Mouse (Mus musculus) liver, embryonic 16.5 days (tissue): ENCODE measurements around the gene Pigk. TPM values are rescaled to one million over a fixed set of nuclear protein-coding genes. Genes with fewer than 3 reads are reported as not detected.

ENCODE experiments used
- ATAC-seq: fragments of 200-750 bp; cut with Nextera tagmentation; 2 replicates; pipeline ENCODE4 v1.8.0; 2017; ENCODE audit warnings: low read depth, mild to moderate bottlenecking, moderate number of reproducible peaks, moderate library complexity
- H3K27ac ChIP-seq: fragments of 300-500 bp; sonication (generic); 2 replicates; pipeline ENCODE4 v1.5.1; 2014; ENCODE audit warnings: mild to moderate bottlenecking, low read length
- H3K27me3 ChIP-seq: fragments of 300-500 bp; sonication (generic); 2 replicates; pipeline ENCODE4 v1.6.1; 2014; ENCODE audit warnings: low read depth, low read length, mixed read lengths; ENCODE audit not compliant: control insufficient read depth, insufficient read depth
- H3K36me3 ChIP-seq: fragments of 300-500 bp; sonication (generic); 2 replicates; pipeline ENCODE4 v1.6.1; 2014; ENCODE audit warnings: mild to moderate bottlenecking; ENCODE audit not compliant: control insufficient read depth, insufficient read depth
- H3K4me1 ChIP-seq: fragments of 300-500 bp; sonication (generic); 2 replicates; pipeline ENCODE4 v1.6.1; 2014; ENCODE audit warnings: low read depth, low read length, mixed read lengths; ENCODE audit not compliant: control insufficient read depth
- H3K4me2 ChIP-seq: fragments of 300-500 bp; sonication (generic); 2 replicates; pipeline ENCODE4 v1.6.1; 2014; ENCODE audit warnings: low read depth, low read length, mixed read lengths
- H3K4me3 ChIP-seq: fragments of 300-500 bp; sonication (generic); 2 replicates; pipeline ENCODE4 v1.5.1; 2014; ENCODE audit warnings: low read depth, mild to moderate bottlenecking, low read length
- H3K9ac ChIP-seq: fragments of 300-500 bp; sonication (generic); 2 replicates; pipeline ENCODE4 v1.6.1; 2014; ENCODE audit warnings: low read depth, low read length
- H3K9me3 ChIP-seq: fragments of 300-500 bp; sonication (generic); replicated peaks from 2 replicates; pipeline ENCODE4 v1.6.1; 2016; ENCODE audit warnings: low read length; ENCODE audit not compliant: control insufficient read depth
- WGBS: fragments of 180-500 bp; shearing (Covaris S2); extraction: QIAGEN DNeasy Blood & Tissue Kit; methylation state at CpG from one replicate; pipeline ENCODE4 v1.1.7; 2014; ENCODE audit not compliant: insufficient replicate concordance; 5-methylcytosine and 5-hydroxymethylcytosine counted together
- polyA plus RNA-seq: library from polyadenylated mRNA; unstranded; fragments of >200 nt; fragmentation: Nextera tagmentation; extraction: Ambion mirVana; gene quantifications from 2 replicates; pipeline ENCODE4 v1.2.1, GENCODE M21; 2015

Pigk gene
- polyA plus RNA-seq, 1 experiment from 2014 or later = 22.1 TPM

DNA sequence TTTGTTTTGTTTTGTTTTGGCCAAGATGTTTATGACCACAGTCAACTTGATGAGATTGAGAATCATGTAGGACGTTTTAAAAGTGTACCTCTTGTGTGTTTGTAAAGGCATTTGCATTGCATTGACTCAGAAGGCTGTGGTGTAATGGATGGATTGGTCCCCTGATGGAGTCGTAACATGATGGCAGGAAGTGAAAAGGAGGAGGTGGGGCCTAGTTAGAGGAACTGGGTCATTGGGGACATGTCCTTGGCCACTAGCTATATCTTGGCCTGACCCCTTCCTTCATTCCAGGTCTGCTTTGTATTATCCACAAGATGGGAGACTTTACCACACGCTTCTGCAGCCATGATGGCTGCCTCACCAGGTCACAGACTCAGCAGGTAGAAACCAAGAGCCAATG is 217.5 kb downstream of the Pigk start:
- Histone ChIP-seq H3K4me1 (peaks cover 2% of the 10 kb centered on the region; the same call in 1 of the 2 replicates), H3K4me2 (no peak overlapping the region), H3K36me3 (no peaks in the 10 kb centered on the region), H3K27ac (no peak overlapping the region), H3K27me3 (no peaks in the 10 kb centered on the region), H3K9me3 (no peaks in the 10 kb centered on the region), H3K9ac (no peak overlapping the region), H3K4me3 (no peak overlapping the region)
- 67% methylated on average over 3 of the region's 3 CpGs for WGBS
- no peak for ATAC-seq

- Histone ChIP-seq H3K27me3 (no peaks in the 10 kb centered on the region), H3K9me3 (no peaks in the 10 kb centered on the region), H3K36me3 (no peaks in the 10 kb centered on the region), H3K4me2 (no peak overlapping the region), H3K9ac (no peak overlapping the region), H3K4me3 (no peak overlapping the region), H3K4me1 (peaks cover 2% of the 10 kb centered on the region; the same call in 1 of the 2 replicates), H3K27ac (no peak overlapping the region)
- 32% methylated on average over 4 of the region's 4 CpGs for WGBS
- no peak for ATAC-seq
These were observed 218.2 kb downstream of the Pigk start for GRCm38 (mm10) chr3:152932096-152932495.

DNA sequence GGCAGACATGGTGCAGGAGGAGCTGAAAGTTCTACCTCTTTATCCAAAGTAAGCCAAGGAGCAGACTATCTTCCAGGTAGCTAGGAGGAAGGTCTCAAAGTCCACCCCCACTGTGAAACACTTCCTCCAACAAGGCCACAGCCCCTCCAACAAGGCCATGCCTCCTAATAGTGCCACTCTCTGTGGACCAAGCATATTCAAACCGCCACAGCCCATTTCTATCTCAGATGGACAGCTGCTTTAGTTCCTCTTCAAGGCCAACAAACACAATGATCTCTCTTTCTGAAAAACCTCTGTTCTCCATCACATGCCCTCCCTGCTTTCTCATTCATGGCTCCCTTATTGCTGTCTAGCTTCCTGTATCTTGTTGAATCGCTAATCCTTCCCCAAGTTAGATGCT is 218.6 kb downstream of the Pigk start:
- no peak for ATAC-seq
- no peaks in the 10 kb centered on the region for H3K9me3 ChIP-seq
- 41% methylated on average over 2 of the region's 2 CpGs for WGBS
- no peak overlapping the region for H3K27ac ChIP-seq
- no peaks in the 10 kb centered on the region for H3K36me3 ChIP-seq
- H3K9ac ChIP-seq = no peak overlapping the region
- H3K4me1 ChIP-seq = peaks cover 2% of the 10 kb centered on the region; the same call in 1 of the 2 replicates
- no peak overlapping the region for H3K4me2 ChIP-seq
- no peaks in the 10 kb centered on the region for H3K27me3 ChIP-seq
- no peak overlapping the region for H3K4me3 ChIP-seq

GRCm38 (mm10) chr3:152933737-152934136 is 219.8 kb downstream of the Pigk start:
- H3K9me3 ChIP-seq = no peaks in the 10 kb centered on the region
- H3K4me2 ChIP-seq = no peak overlapping the region
- ATAC-seq = no peak
- H3K36me3 ChIP-seq = no peaks in the 10 kb centered on the region
- H3K4me3 ChIP-seq = no peak overlapping the region
- no peak overlapping the region for H3K27ac ChIP-seq
- WGBS = 78% methylated on average over 3 of the region's 3 CpGs
- peaks cover 2% of the 10 kb centered on the region; the same call in 1 of the 2 replicates for H3K4me1 ChIP-seq
- H3K9ac ChIP-seq = no peak overlapping the region
- H3K27me3 ChIP-seq = no peaks in the 10 kb centered on the region

DNA sequence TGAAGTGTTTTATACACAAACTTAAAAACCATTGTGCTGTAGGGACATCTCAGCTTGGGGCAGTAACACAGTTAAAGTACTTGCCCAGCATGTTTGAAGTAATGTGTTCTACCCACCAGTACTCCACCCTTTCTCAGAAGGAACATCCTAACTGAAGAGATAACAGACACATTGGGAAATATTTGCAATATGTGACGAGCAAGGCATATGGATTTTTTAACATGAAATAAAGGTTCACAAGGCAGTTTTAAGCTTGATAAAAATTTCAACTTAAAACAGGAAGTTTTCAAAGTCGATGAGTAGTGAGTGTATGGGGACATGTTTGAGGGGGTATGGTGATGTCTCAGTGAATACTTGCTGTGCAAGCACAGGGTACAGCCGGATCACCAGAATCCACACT is 222.4 kb downstream of the Pigk start:
- WGBS = 43% methylated on average over 3 of the region's 3 CpGs

DNA sequence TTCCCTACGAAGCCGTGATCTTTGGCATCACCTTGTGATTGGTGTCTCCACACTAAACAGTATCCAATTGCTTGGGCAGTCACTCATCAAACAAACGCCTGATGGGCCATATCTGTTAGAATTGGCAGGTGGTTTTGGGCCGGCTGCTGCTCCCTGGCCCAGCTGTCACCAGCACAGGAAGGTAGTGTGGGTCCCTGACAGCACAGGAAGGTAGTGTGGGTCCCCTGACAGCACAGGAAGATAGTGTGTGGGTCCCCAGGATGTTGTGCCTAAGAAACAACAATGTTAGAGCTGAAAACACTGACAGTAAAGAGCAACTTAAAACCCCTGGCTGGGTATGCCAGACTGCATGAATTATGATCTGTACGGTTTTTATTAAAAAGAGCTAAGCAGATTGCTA is 227.8 kb downstream of the Pigk start:
- no peak for ATAC-seq
- WGBS = 47% methylated on average over 5 of the region's 5 CpGs
- no peaks in the 10 kb centered on the region for H3K36me3 ChIP-seq

More for the DNA sequence above, 222.4 kb downstream of the Pigk start:
- Histone ChIP-seq H3K9ac (no peak overlapping the region), H3K36me3 (no peaks in the 10 kb centered on the region), H3K27me3 (no peaks in the 10 kb centered on the region), H3K9me3 (no peaks in the 10 kb centered on the region), H3K4me2 (no peak overlapping the region), H3K4me3 (no peak overlapping the region), H3K27ac (no peak overlapping the region), H3K4me1 (no peaks in the 10 kb centered on the region)
- ATAC-seq = no peak

GRCm38 (mm10) chr3:152942985-152943384 is 229.1 kb downstream of the Pigk start:
- no peaks in the 10 kb centered on the region for H3K36me3 ChIP-seq

More for the DNA sequence above, 227.8 kb downstream of the Pigk start:
- Histone ChIP-seq H3K27me3 (no peaks in the 10 kb centered on the region), H3K4me1 (no peaks in the 10 kb centered on the region), H3K27ac (no peak overlapping the region), H3K4me3 (no peak overlapping the region), H3K4me2 (no peak overlapping the region), H3K9me3 (no peaks in the 10 kb centered on the region), H3K9ac (no peak overlapping the region)

GRCm38 (mm10) chr3:152944766-152945165 is 230.9 kb downstream of the Pigk start:
- Histone ChIP-seq H3K4me3 (no peak overlapping the region), H3K4me1 (no peaks in the 10 kb centered on the region; the same call in 1 of the 2 replicates), H3K36me3 (no peaks in the 10 kb centered on the region), H3K9me3 (no peaks in the 10 kb centered on the region), H3K4me2 (no peak overlapping the region), H3K9ac (no peak overlapping the region), H3K27me3 (no peaks in the 10 kb centered on the region), H3K27ac (no peak overlapping the region)
- ATAC-seq = no peak
- 84% methylated on average over 3 of the region's 3 CpGs for WGBS

More at GRCm38 (mm10) chr3:152942985-152943384, 229.1 kb downstream of the Pigk start:
- WGBS = 34% methylated on average over 11 of the region's 11 CpGs
- Histone ChIP-seq H3K9ac (no peak overlapping the region), H3K4me3 (no peak overlapping the region), H3K9me3 (no peaks in the 10 kb centered on the region), H3K27ac (no peak overlapping the region), H3K27me3 (no peaks in the 10 kb centered on the region), H3K4me2 (no peak overlapping the region), H3K4me1 (no peaks in the 10 kb centered on the region)
- no peak for ATAC-seq

DNA sequence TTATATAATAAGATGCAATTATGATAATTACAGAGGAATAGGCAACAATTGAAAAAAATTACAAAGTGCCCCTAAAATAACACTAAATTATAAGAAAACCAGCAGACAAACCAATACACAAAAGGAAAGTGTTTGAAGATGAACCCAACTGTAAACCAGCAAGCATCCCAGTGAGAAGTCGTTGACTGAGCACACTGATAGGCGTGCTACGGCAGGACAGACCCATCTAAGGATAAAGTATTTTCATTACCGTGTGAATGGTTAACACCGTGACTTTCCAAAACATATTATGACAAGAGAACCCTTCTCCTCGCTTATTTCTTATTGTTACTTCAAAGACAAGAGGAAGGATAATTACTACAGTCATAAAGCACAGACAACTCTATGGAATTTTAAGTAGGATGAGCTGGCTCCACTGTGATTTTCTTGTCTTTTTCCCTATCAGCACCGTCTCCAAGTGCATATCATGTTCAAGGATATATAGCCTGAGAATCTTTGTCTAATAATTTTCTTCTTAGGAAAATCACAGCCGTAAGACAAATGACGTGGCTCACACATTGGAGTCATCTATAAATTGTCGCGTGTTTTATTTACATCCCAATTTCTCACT is 233.2 kb downstream of the Pigk start:
- Histone ChIP-seq H3K4me2 (no peak overlapping the region), H3K9me3 (no peaks in the 10 kb centered on the region), H3K4me1 (no peaks in the 10 kb centered on the region; the same call in 1 of the 2 replicates), H3K27me3 (no peaks in the 10 kb centered on the region), H3K9ac (no peak overlapping the region), H3K4me3 (no peak overlapping the region), H3K27ac (no peak overlapping the region), H3K36me3 (no peaks in the 10 kb centered on the region)
- no peak for ATAC-seq
- WGBS = 76% methylated on average over 11 of the region's 11 CpGs
